Mouse (Mus musculus): ENCODE results near the gene Flcn.

The Flcn gene

GRCm38 (mm10) chr11:59769738-59770137 lies 40.1 kb downstream of the Flcn start:
- no peak for DNase-seq (ENCODE audit: low read depth, low spot score)

GRCm38 (mm10) chr11:59769307-59769706 lies 40.5 kb downstream of the Flcn start:
- no peak for DNase-seq (ENCODE audit: low read depth, low spot score)

- no peak for DNase-seq (ENCODE audit: low read depth, low spot score)
These were observed 49.0 kb downstream of the Flcn start for GRCm38 (mm10) chr11:59760796-59761195.

GRCm38 (mm10) chr11:59759626-59760025 lies 50.2 kb downstream of the Flcn start:
- DNase-seq (ENCODE audit: low read depth, low spot score): no peak

- no peak for DNase-seq (ENCODE audit: low read depth, low spot score)
These were observed 50.6 kb downstream of the Flcn start for GRCm38 (mm10) chr11:59759178-59759577.

GRCm38 (mm10) chr11:59758191-59758985 lies 51.4 kb downstream of the Flcn start:
- no peak for DNase-seq (ENCODE audit: low read depth, low spot score)

- no peak for DNase-seq (ENCODE audit: low read depth, low spot score)
These were observed 53.5 kb downstream of the Flcn start for GRCm38 (mm10) chr11:59756351-59756750.

GRCm38 (mm10) chr11:59754504-59754903 lies 55.3 kb downstream of the Flcn start:
- no peak for DNase-seq (ENCODE audit: low read depth, low spot score)

- no peak for DNase-seq (ENCODE audit: low read depth, low spot score)
These were observed 60.8 kb downstream of the Flcn start for GRCm38 (mm10) chr11:59749050-59749449.

GRCm38 (mm10) chr11:59746614-59747013 lies 63.2 kb downstream of the Flcn start:
- peak; percentile 38 for DNase-seq (ENCODE audit: low read depth, low spot score)

- DNase-seq (ENCODE audit: low read depth, low spot score): no peak
These were observed 64.0 kb downstream of the Flcn start for GRCm38 (mm10) chr11:59745851-59746250.

- DNase-seq (ENCODE audit: low read depth, low spot score): no peak
These were observed 65.4 kb downstream of the Flcn start for GRCm38 (mm10) chr11:59744374-59744773.

GRCm38 (mm10) chr11:59743712-59744111 lies 66.1 kb downstream of the Flcn start:
- DNase-seq (ENCODE audit: low read depth, low spot score): no peak

- no peak for DNase-seq (ENCODE audit: low read depth, low spot score)
These were observed 66.5 kb downstream of the Flcn start for GRCm38 (mm10) chr11:59743307-59743706.

- DNase-seq (ENCODE audit: low read depth, low spot score): no peak
These were observed 67.9 kb downstream of the Flcn start for GRCm38 (mm10) chr11:59741915-59742314.

Data from ES-CJ7 (cell line).